Mouse (Mus musculus) midbrain, postnatal 0 days (tissue): Measurements from ENCODE around the gene Orai2. TPM values are rescaled to one million over a fixed set of nuclear protein-coding genes. Genes with fewer than 3 reads are reported as not detected.

Source experiments
- ATAC-seq: fragments of 200-750 bp; cut with Nextera tagmentation; 2 replicates; pipeline ENCODE4 v1.8.0; 2017; ENCODE audit warnings: moderate number of reproducible peaks, mild to moderate bottlenecking, moderate TSS enrichment, moderate library complexity; ENCODE audit not compliant: low FRiP score
- DNase-seq: peaks from one replicate; pipeline ENCODE4 v3.0.0-alpha.2; 2015; ENCODE audit warnings: low spot score
- H3K27ac ChIP-seq: fragments of 300-500 bp; sonication (generic); 2 replicates; pipeline ENCODE4 v1.5.1; 2014; ENCODE audit warnings: low read depth, mild to moderate bottlenecking, low read length, mixed read lengths
- H3K27me3 ChIP-seq: fragments of 300-500 bp; sonication (generic); 2 replicates; pipeline ENCODE4 v1.6.1; 2014; ENCODE audit warnings: low read length, control low read depth, mixed read lengths; ENCODE audit not compliant: insufficient read depth
- H3K36me3 ChIP-seq: fragments of 300-500 bp; sonication (generic); 2 replicates; pipeline ENCODE4 v1.6.1; 2014; ENCODE audit warnings: low read length, control low read depth, mixed read lengths; ENCODE audit not compliant: insufficient read depth
- H3K4me1 ChIP-seq: fragments of 300-500 bp; sonication (generic); 2 replicates; pipeline ENCODE4 v1.6.1; 2014; ENCODE audit warnings: mild to moderate bottlenecking, control low read depth, antibody characterized with exemption, low read length, mixed read lengths; ENCODE audit not compliant: insufficient read depth
- H3K4me2 ChIP-seq: fragments of 300-500 bp; sonication (generic); 2 replicates; pipeline ENCODE4 v1.6.1; 2014; ENCODE audit warnings: low read depth, mild to moderate bottlenecking, low read length, mixed read lengths; ENCODE audit not compliant: poor library complexity, severe bottlenecking
- H3K4me3 ChIP-seq: fragments of 300-500 bp; sonication (generic); 2 replicates; pipeline ENCODE4 v1.5.1; 2014; ENCODE audit warnings: low read depth, mild to moderate bottlenecking, low read length, moderate library complexity
- H3K9ac ChIP-seq: fragments of 300-500 bp; sonication (generic); replicated peaks from 2 replicates; pipeline ENCODE4 v1.6.1; 2014; ENCODE audit warnings: mild to moderate bottlenecking, low read length, moderate library complexity, mixed read lengths; ENCODE audit not compliant: poor library complexity, severe bottlenecking
- H3K9me3 ChIP-seq: fragments of 300-500 bp; sonication (generic); 2 replicates; pipeline ENCODE4 v1.6.1; 2016; ENCODE audit warnings: low read length, control low read depth
- CTCF ChIP-seq: IDR thresholded peaks from 2 replicates; pipeline ENCODE4 v1.5.1; 2016; ENCODE audit warnings: antibody characterized with exemption, mild to moderate bottlenecking
- WGBS: fragments of 180-500 bp; shearing (Covaris S2); extraction: QIAGEN DNeasy Blood & Tissue Kit; methylation state at CpG from one replicate; pipeline ENCODE4 v1.1.7; 2014; 5-methylcytosine and 5-hydroxymethylcytosine counted together
- polyA plus RNA-seq: library from polyadenylated mRNA; unstranded; fragments of >200 nt; fragmentation: Nextera tagmentation; extraction: Ambion mirVana; gene quantifications from 2 replicates; pipeline ENCODE4 v1.2.1, GENCODE M21; 2015
- total RNA-seq: library from RNA; depleted of rRNA; stranded (reverse); fragments of >200 nt; gene quantifications from 2 replicates; pipeline ENCODE4 v1.2.3, GENCODE M21; 2014

Orai2 gene
- total and polyA plus RNA-seq, 2 experiments from 2014 or later = 68.8 to 136 TPM

DNA sequence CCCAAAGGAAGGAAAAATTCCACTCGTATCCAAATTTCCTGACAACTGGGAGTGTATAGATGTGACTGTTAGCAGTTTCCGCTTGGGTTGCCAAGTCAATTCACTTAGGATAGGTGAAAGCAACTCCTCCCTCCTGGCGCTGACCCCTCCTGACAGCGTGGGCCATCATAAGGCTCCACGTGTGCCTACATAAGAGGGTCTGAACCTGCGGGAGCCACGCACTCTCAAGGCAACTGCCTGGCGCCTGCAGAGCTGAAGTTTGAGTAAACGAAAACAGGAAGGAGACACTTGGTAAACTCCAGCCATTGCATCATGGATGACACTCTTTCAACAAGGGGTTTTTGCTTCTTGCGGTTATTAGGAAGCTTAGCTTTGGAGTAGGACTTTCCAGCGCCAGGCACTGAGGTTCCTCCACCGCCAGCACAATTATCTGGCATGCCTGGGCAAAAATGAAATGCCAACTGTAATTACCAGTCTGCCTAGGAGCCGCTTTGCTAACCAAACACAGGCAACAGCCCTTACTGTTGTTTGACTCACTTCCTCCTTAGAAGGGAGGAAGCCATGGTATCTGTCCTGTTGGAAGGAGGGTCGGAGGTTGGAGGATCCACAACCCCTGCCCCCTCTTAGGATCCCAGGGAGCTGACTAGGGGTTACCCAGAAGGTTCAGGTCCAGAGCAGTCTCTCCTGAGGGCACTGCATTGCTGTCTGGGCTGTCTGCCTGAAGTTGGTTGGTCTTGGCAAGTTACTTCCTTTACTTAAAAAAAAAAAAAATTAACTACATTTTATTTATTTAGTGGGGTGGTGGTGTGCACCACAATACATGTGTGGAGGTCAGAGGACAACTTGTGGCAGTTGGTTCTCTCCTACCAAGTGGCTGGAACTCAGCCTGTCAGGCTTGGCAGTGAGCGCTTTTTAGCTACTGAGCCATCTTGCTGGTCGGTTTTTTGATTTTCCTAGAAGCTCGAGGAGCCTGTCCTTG lies 1.1 kb upstream of the Orai2 start:
- H3K27me3 ChIP-seq = no peaks in the 10 kb centered on the region
- peak overlapping the region; percentile 81 for H3K4me2 ChIP-seq
- TF ChIP-seq CTCF = no peak
- DNase-seq (no peak), ATAC-seq (no peak)
- H3K9ac ChIP-seq = peak overlapping the region; percentile 74; the same call in 1 of the 2 replicates
- peak overlapping the region; percentile 84; the same call in 1 of the 2 replicates for H3K27ac ChIP-seq
- no peaks in the 10 kb centered on the region for H3K9me3 ChIP-seq
- peaks cover 5% of the 10 kb centered on the region; the same call in 1 of the 2 replicates for H3K4me1 ChIP-seq
- 38% methylated on average over 17 of the region's 17 CpGs for WGBS
- 0 out of 2 replicates have a peak, but pooled peaks cover 4% of the 10 kb centered on the region for H3K36me3 ChIP-seq
- H3K4me3 ChIP-seq = peak overlapping the region; percentile 55

DNA sequence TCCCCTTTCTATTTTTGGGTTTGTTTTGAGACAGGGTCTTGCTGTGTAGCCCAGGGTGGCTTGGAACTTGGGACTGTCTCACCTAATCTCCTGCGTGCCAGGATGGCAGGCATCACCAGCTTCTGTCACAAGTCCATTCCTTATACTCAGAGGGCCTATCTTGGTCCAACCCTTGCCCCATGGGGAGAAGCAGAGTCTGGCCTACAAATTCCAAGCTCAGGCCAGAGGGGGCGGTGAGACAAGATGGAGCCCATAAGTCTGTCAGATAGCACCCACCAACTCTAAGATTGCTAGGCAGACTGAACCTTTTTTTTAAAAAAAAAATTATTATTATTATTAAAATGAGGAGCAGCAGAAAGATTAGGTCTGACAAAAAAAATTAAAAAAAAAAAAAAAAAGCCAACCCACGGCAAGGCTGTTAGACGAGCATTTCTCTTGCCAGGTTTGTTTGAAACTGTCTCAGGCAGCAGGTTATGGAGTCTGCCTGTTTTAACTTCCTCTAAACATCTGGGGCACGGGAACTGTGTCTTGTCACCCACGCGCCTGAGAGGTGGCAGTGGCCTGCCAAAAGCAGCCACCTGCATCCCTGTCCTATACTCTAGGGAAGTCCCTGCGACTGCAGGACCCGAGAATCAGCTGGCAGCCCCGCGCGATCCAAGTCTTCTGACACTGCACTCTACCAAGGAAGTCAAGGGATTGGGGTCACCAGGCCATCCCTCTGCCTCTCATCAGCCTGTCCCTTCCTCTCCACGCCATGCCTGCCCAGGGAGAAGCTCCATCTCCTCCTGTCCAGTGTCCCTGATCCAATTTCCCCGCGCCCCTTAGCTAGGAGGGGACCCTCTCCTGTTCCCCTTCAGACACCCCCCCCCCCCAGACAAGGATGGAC lies 644 bp downstream of the Orai2 start:
- TF ChIP-seq CTCF = no peak
- DNase-seq (peak; percentile 48), ATAC-seq (peak; percentile 28)

DNA sequence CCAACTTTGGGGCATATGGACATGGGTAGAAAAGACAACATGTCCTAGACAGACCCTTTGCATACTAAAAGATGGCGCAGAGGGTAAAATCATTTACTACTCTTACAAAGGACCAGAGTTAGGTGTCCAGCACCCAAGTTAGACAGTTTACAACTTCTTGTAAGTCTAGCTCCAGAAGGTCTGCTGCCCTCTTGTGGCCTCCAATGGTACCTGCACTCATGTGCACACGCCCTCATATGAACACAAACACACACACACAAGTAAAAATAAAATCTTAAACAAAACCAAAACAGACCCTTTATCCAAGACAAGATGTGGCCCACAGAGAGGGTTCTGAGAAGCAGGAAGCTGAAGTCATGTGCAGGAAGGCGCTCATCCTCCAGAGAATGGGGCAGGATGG lies 2.4 kb downstream of the Orai2 start:
- TF ChIP-seq CTCF = peak; percentile 54
- Histone ChIP-seq H3K27ac (no peak overlapping the region), H3K4me1 (peaks cover 5% of the 10 kb centered on the region; the same call in 1 of the 2 replicates), H3K9me3 (no peaks in the 10 kb centered on the region), H3K27me3 (no peaks in the 10 kb centered on the region), H3K4me2 (no peak overlapping the region), H3K36me3 (peaks cover 11% of the 10 kb centered on the region), H3K9ac (no peak overlapping the region), H3K4me3 (no peak overlapping the region)
- no peak for DNase-seq
- ATAC-seq = no peak
- WGBS = 93% methylated on average over 3 of the region's 3 CpGs

More for the DNA sequence above, 644 bp downstream of the Orai2 start:
- H3K27ac ChIP-seq = peak overlapping the region; percentile 84
- WGBS = 9% methylated on average over 15 of the region's 15 CpGs
- H3K27me3 ChIP-seq = no peaks in the 10 kb centered on the region
- H3K4me2 ChIP-seq = peak overlapping the region; percentile 81
- H3K36me3 ChIP-seq = peaks cover 9% of the 10 kb centered on the region
- peak overlapping the region; percentile 74 for H3K9ac ChIP-seq
- H3K9me3 ChIP-seq = no peaks in the 10 kb centered on the region
- peak overlapping the region; percentile 55 for H3K4me3 ChIP-seq
- H3K4me1 ChIP-seq = peaks cover 5% of the 10 kb centered on the region; the same call in 1 of the 2 replicates

DNA sequence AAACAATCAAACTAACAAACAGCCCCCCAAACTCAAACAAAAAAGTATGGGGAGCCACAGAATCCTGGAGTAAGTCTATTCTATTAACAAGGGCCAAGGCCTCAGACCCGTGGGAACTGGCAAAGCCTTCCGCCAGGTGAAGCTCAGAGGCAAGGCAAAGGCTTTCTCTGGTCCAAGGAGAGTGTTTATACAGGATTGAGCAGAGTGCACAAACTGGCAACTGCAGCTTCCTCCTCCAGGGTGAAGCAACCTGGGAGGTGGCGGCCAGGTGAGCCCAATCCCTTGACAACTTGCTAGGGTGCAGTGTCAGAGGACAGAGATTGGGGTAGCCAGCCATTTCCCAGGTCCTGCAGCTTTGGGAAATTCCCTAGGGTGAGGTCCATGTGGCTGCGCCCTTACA lies 3.2 kb downstream of the Orai2 start:
- H3K9ac ChIP-seq = no peak overlapping the region
- H3K27me3 ChIP-seq = no peaks in the 10 kb centered on the region
- no peak for DNase-seq
- peaks cover 5% of the 10 kb centered on the region; the same call in 1 of the 2 replicates for H3K4me1 ChIP-seq
- no peak for TF ChIP-seq CTCF
- H3K36me3 ChIP-seq = peaks cover 11% of the 10 kb centered on the region
- 99% methylated on average over 4 of the region's 4 CpGs for WGBS
- no peak for ATAC-seq
- H3K4me2 ChIP-seq = no peak overlapping the region
- no peak overlapping the region for H3K27ac ChIP-seq
- no peak overlapping the region for H3K4me3 ChIP-seq
- no peaks in the 10 kb centered on the region for H3K9me3 ChIP-seq

DNA sequence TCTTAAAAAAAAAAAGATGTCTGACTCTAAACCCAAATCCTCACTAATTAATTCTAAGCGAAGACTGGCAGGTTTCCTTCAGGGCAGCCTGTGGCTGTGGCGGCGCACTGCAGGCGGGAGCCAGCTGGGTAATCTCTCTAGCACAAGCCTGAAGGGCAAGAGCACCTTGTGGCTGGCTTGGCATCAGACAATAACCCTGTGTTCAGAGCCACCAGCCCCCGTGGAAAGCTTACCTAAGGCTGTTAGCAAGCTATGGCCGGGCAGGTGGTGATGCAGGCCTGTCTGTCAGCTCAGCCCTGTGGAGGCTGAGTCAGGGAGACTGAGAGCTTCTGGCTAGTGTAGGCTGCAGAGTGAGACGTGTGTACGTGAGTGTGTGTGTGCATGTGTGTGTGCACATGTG lies 5.3 kb downstream of the Orai2 start:
- H3K27me3 ChIP-seq = no peaks in the 10 kb centered on the region
- ATAC-seq = no peak
- no peak for TF ChIP-seq CTCF
- 60% methylated on average over 8 of the region's 8 CpGs for WGBS
- H3K9ac ChIP-seq = no peak overlapping the region
- peak; percentile 45 for DNase-seq
- H3K4me1 ChIP-seq = peaks cover 5% of the 10 kb centered on the region; the same call in 1 of the 2 replicates
- no peak overlapping the region for H3K4me2 ChIP-seq
- no peak overlapping the region for H3K27ac ChIP-seq
- peaks cover 24% of the 10 kb centered on the region for H3K36me3 ChIP-seq
- no peak overlapping the region for H3K4me3 ChIP-seq
- no peaks in the 10 kb centered on the region for H3K9me3 ChIP-seq
